Mouse (Mus musculus) heart, adult 2 months (tissue): ENCODE measurements around the gene Tmem245. TPM values are rescaled to one million over a fixed set of nuclear protein-coding genes. Genes with fewer than 3 reads are reported as not detected.

ENCODE experiments used
- DNase-seq, 2 experiments: peaks; one replicate each; pipeline ENCODE4 v3.0.0; 2021
- H3K27ac ChIP-seq: fragments of 200-600 bp; 2 replicates; pipeline ENCODE4 v1.8.1; 2022
- H3K27me3 ChIP-seq: fragments of 200-500 bp; 2 replicates; pipeline ENCODE4 v1.6.1; 2012; ENCODE audit warnings: mild to moderate bottlenecking, low read length, inconsistent platforms, mixed read lengths; ENCODE audit not compliant: control insufficient read depth, insufficient read depth
- H3K36me3 ChIP-seq: fragments of 200-500 bp; 2 replicates; pipeline ENCODE4 v1.6.1; 2012; ENCODE audit warnings: low read length, inconsistent platforms; ENCODE audit not compliant: control insufficient read depth, insufficient read depth
- H3K4me1 ChIP-seq: fragments of 200-500 bp; 2 replicates; pipeline ENCODE4 v1.6.1; 2011; ENCODE audit warnings: low read length; ENCODE audit not compliant: control insufficient read depth, insufficient read depth
- H3K4me3 ChIP-seq: fragments of 200-600 bp; 2 replicates; pipeline ENCODE4 v1.8.1; 2022
- H3K79me2 ChIP-seq: fragments of 200-500 bp; replicated peaks from 2 replicates; pipeline ENCODE4 v1.6.1; 2012; ENCODE audit warnings: mild to moderate bottlenecking, inconsistent platforms, low read length, moderate library complexity, mixed read lengths; ENCODE audit not compliant: control insufficient read depth, insufficient read depth
- H3K9ac ChIP-seq: fragments of 200-500 bp; 2 replicates; pipeline ENCODE4 v1.6.1; 2012; ENCODE audit warnings: low read depth, mild to moderate bottlenecking, control low read depth, inconsistent platforms, low read length, mixed read lengths
- CTCF ChIP-seq: fragments of 200-600 bp; IDR thresholded peaks from 2 replicates; pipeline ENCODE4 v1.8.1; 2022; ENCODE audit warnings: antibody characterized with exemption, mild to moderate bottlenecking, moderate library complexity
- EP300 ChIP-seq: fragments of 200-500 bp; IDR thresholded peaks from 2 replicates; pipeline ENCODE4 v1.6.1; 2011; ENCODE audit warnings: low read depth, low read length, control low read depth; ENCODE audit not compliant: insufficient read depth
- POLR2A ChIP-seq: fragments of 200-500 bp; IDR thresholded peaks from 2 replicates; pipeline ENCODE4 v1.6.1; 2011; ENCODE audit warnings: mild to moderate bottlenecking, low read depth, low read length, control low read depth; ENCODE audit not compliant: insufficient read depth
- WGBS: fragments of 180-500 bp; shearing (Covaris S2); methylation state at CpG from one replicate; pipeline ENCODE4 v1.1.7; 2018; 5-methylcytosine and 5-hydroxymethylcytosine counted together
- intact Hi-C: fragments of 180-260 bp; cut with DNase I; formaldehyde crosslinking; loops from one replicate; pipeline ENCODE4 v1.15.1; 2025
- polyA plus RNA-seq: library from polyadenylated mRNA; depleted of rRNA; stranded (reverse); fragments of >200 nt; gene quantifications from 2 replicates; pipeline ENCODE4 v1.2.3, GENCODE M21; 2012
- total RNA-seq, 2 experiments: library from RNA; stranded (reverse); gene quantifications; 2 replicates each; pipeline ENCODE4 v1.2.3; 2021

The Tmem245 gene
- total and polyA plus RNA-seq, 3 experiments = 24.0 to 77.3 (median 66.3) TPM

DNA sequence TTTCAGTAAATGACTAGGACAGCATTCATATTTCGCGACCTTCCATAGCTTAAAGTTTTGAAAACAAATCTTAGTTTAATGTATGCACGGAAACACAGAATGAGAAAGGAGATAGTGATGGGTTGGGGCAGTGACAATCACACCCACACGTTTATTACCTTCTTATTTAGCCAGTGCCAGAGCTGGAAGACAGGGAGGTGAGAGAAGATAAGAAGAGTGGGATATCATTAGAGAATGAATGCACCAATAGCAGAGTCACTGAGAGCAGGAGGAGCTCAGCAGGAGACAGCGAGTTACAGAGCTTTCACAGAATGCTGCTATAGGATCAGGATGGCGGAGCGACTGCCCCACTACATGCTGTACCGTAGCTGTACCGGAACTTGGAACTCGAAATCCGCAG, 25.0 kb downstream of the Tmem245 start:
- DNase-seq = no peak
- Histone ChIP-seq H3K4me1 (no peaks in the 10 kb centered on the region), H3K27me3 (no peaks in the 10 kb centered on the region), H3K4me3 (no peak overlapping the region), H3K27ac (no peak overlapping the region), H3K9ac (no peak overlapping the region), H3K79me2 (no peaks in the 10 kb centered on the region), H3K36me3 (peaks cover 15% of the 10 kb centered on the region)
- 91% methylated on average over 11 of the region's 11 CpGs for WGBS
- intact Hi-C loops = no loop called here
- no peak for TF ChIP-seq POLR2A
- TF ChIP-seq EP300 = no peak
- no peak for TF ChIP-seq CTCF

- H3K27me3 ChIP-seq = no peaks in the 10 kb centered on the region
- no peaks in the 10 kb centered on the region for H3K4me1 ChIP-seq
- 85% methylated on average over 15 of the region's 15 CpGs for WGBS
- H3K36me3 ChIP-seq = peaks cover 12% of the 10 kb centered on the region
- intact Hi-C loops = no loop called here
- no peak overlapping the region for H3K27ac ChIP-seq
- TF ChIP-seq POLR2A (no peak), CTCF (no peak), EP300 (no peak)
- no peak overlapping the region for H3K4me3 ChIP-seq
- H3K9ac ChIP-seq = no peak overlapping the region
- H3K79me2 ChIP-seq = no peaks in the 10 kb centered on the region
- DNase-seq = no peak
Observed at GRCm38 (mm10) chr4:56915732-56916325, 31.4 kb downstream of the Tmem245 start.

DNA sequence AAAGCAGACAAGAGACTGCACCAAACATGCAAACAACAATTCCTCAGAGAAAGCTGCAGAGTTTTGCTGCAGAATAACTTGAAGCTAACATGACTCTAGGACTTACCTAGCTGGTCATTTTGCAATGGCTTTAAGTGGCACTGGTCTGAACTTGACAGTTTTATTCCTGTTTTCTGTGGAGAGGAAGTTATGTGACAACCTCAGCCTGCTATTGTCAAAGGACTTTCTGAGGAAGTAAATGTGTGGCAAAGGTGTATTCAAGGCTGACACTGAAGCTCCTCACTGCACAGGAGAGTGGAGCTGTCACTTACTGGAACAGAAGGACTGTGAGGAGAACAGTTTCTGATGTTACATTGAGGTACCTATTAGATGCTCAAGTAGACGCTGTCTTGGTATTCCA, 32.5 kb downstream of the Tmem245 start:
- H3K27ac ChIP-seq = no peak overlapping the region
- H3K79me2 ChIP-seq = no peaks in the 10 kb centered on the region
- no peak for DNase-seq
- H3K36me3 ChIP-seq = peaks cover 12% of the 10 kb centered on the region
- no peaks in the 10 kb centered on the region for H3K27me3 ChIP-seq
- H3K9ac ChIP-seq = no peak overlapping the region
- H3K4me3 ChIP-seq = no peak overlapping the region
- intact Hi-C loops = no loop called here
- TF ChIP-seq CTCF (no peak), POLR2A (no peak), EP300 (no peak)
- no peaks in the 10 kb centered on the region for H3K4me1 ChIP-seq
- 94% methylated on average over 1 of the region's 1 CpGs for WGBS

DNA sequence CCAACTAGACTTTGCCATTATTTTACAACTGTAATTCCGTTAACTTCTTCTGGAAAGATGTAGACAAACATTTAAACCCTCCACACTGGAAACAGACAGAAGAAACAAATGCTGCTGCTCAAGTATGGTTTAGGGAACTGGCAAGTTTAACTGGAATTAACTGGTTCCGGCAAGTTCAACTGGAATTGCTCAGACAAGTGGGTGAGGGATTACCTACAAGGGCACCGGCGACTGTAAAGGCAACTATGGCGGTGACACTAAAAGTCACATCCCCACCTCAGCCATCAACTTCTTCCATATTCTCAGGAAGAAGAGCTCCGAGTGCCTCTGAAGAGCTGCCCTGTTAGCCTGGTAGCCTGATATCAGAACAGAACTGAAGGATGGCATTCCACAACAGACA, 32.9 kb downstream of the Tmem245 start:
- Histone ChIP-seq H3K79me2 (no peaks in the 10 kb centered on the region), H3K4me1 (no peaks in the 10 kb centered on the region), H3K27me3 (no peaks in the 10 kb centered on the region), H3K27ac (no peak overlapping the region), H3K36me3 (peaks cover 12% of the 10 kb centered on the region), H3K9ac (no peak overlapping the region), H3K4me3 (no peak overlapping the region)
- TF ChIP-seq POLR2A = no peak
- TF ChIP-seq EP300 = no peak
- TF ChIP-seq CTCF = no peak
- intact Hi-C loops = no loop called here
- DNase-seq = no peak
- 95% methylated on average over 6 of the region's 6 CpGs for WGBS

- Histone ChIP-seq H3K4me3 (no peak overlapping the region), H3K9ac (no peak overlapping the region), H3K36me3 (peaks cover 12% of the 10 kb centered on the region), H3K27ac (no peak overlapping the region), H3K4me1 (no peaks in the 10 kb centered on the region), H3K27me3 (no peaks in the 10 kb centered on the region), H3K79me2 (no peaks in the 10 kb centered on the region)
- DNase-seq = no peak
- 96% methylated on average over 7 of the region's 7 CpGs for WGBS
- intact Hi-C loops = no loop called here
- TF ChIP-seq CTCF = no peak
Observed at GRCm38 (mm10) chr4:56912382-56913001, 34.7 kb downstream of the Tmem245 start.

- WGBS = 83% methylated on average over 3 of the region's 3 CpGs
- Histone ChIP-seq H3K79me2 (no peaks in the 10 kb centered on the region), H3K27ac (no peak overlapping the region), H3K27me3 (no peaks in the 10 kb centered on the region), H3K4me1 (no peaks in the 10 kb centered on the region), H3K4me3 (no peak overlapping the region), H3K36me3 (peaks cover 7% of the 10 kb centered on the region), H3K9ac (no peak overlapping the region)
- DNase-seq = no peak
- TF ChIP-seq POLR2A (no peak), CTCF (no peak), EP300 (no peak)
- intact Hi-C loops = no loop called here
Observed at GRCm38 (mm10) chr4:56909568-56909967, 37.7 kb downstream of the Tmem245 start.
